Mouse (Mus musculus) myocyte (in vitro differentiated cells): ENCODE measurements around the gene Otud4.

Experiments used
- CEBPB ChIP-seq: IDR thresholded peaks from 2 replicates; pipeline ENCODE4 v1.6.1; 2011; ENCODE audit warnings: mild to moderate bottlenecking, moderate library complexity; ENCODE audit not compliant: poor library complexity, insufficient read depth, severe bottlenecking
- E2F4 ChIP-seq: IDR thresholded peaks from one replicate; pipeline ENCODE4 v1.6.1; 2011; ENCODE audit warnings: mild to moderate bottlenecking, control low read depth, moderate library complexity; ENCODE audit not compliant: insufficient read depth
- MAX ChIP-seq: IDR thresholded peaks from one replicate; pipeline ENCODE4 v1.6.1; 2011; ENCODE audit warnings: low read depth, mild to moderate bottlenecking, control low read depth
- MYOD1 ChIP-seq, 3 experiments: IDR thresholded peaks; one replicate each; pipeline ENCODE4 v1.6.1; 2011; ENCODE audit warnings: control low read depth in 2 of 3, low read depth in 2 of 3, mild to moderate bottlenecking in 2 of 3, moderate library complexity in 1 of 3; ENCODE audit not compliant: insufficient read length in 2 of 3, control insufficient read depth in 1 of 3
- MYOG ChIP-seq, 3 experiments: IDR thresholded peaks; one replicate each; pipeline ENCODE4 v1.6.1; 2011; ENCODE audit warnings: control low read depth in 2 of 3, low read depth in 2 of 3, mild to moderate bottlenecking in 2 of 3; ENCODE audit not compliant: insufficient read length in 2 of 3, control insufficient read depth in 1 of 3, insufficient read depth in 1 of 3
- POLR2A ChIP-seq: IDR thresholded peaks from one replicate; pipeline ENCODE4 v1.6.1; 2011; ENCODE audit warnings: low read depth, mild to moderate bottlenecking, control low read depth, moderate library complexity; ENCODE audit not compliant: insufficient read length
- POLR2AphosphoS2 ChIP-seq: IDR thresholded peaks from one replicate; pipeline ENCODE4 v1.6.1; 2011; ENCODE audit warnings: low read depth, control low read depth; ENCODE audit not compliant: insufficient read length
- REST ChIP-seq: IDR thresholded peaks from one replicate; pipeline ENCODE4 v1.6.1; 2011; ENCODE audit warnings: mild to moderate bottlenecking, control low read depth, moderate library complexity; ENCODE audit not compliant: insufficient read depth, insufficient read length
- TCF12 ChIP-seq: IDR thresholded peaks from one replicate; pipeline ENCODE4 v1.6.1; 2011; ENCODE audit warnings: mild to moderate bottlenecking, control low read depth; ENCODE audit not compliant: poor library complexity, insufficient read depth, severe bottlenecking
- USF1 ChIP-seq: IDR thresholded peaks from one replicate; pipeline ENCODE4 v1.6.1; 2011; ENCODE audit warnings: low read depth, mild to moderate bottlenecking, control low read depth, moderate library complexity

DNA sequence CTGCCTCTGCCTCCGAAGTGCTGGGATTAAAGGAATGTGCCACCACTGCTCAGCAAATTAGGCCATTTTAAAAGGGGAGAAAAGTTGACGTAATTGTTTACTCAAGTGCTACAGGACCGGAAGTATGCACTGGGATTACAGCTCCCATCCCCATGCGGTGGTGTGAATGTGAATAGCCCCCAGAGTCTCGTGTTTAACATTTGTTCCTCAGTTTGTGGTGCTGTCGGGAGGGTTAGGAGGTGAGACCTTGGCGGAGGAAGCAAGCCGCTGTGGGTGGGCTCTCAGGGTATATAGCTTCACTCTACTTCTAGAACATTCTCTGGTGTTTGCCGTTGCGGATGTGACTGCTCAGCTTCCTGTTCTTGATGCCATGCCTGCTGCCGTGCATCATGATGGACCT is 17.1 kb upstream of the Otud4 start:
- TF ChIP-seq POLR2A (no peak), MAX (no peak), CEBPB (no peak), E2F4 (no peak), TCF12 (no peak), POLR2AphosphoS2 (no peak), REST (no peak), MYOG (IDR thresholded peaks at IDR 0.05; ENCODE audit: control insufficient read depth in 1 of 3, insufficient read depth in 1 of 3, insufficient read length in 2 of 3, low read depth in 2 of 3) (no peak), MYOD1 (IDR thresholded peaks at IDR 0.05; ENCODE audit: control insufficient read depth in 1 of 3, insufficient read length in 2 of 3, low read depth in 2 of 3) (no peak), USF1 (no peak)
